Mouse (Mus musculus) telencephalon, adult 2 months (tissue): ENCODE measurements around the gene Sec16b.

Source experiments
- DNase-seq: peaks from one replicate; pipeline ENCODE4 v3.0.0-alpha.2; 2011; ENCODE audit warnings: low read depth, low spot score

Sec16b gene

GRCm38 (mm10) chr1:157555738-157556137, 49.2 kb downstream of the Sec16b start:
- DNase-seq: peak; percentile 80

- DNase-seq: no peak
Measured at GRCm38 (mm10) chr1:157556439-157556838, 49.9 kb downstream of the Sec16b start.

- DNase-seq: no peak
Measured at GRCm38 (mm10) chr1:157558145-157558544, 51.6 kb downstream of the Sec16b start.

- DNase-seq: no peak
Measured at GRCm38 (mm10) chr1:157559986-157560385, 53.5 kb downstream of the Sec16b start.

GRCm38 (mm10) chr1:157560654-157561386, 54.3 kb downstream of the Sec16b start:
- DNase-seq: no peak

- no peak for DNase-seq
Measured at GRCm38 (mm10) chr1:157567819-157568218, 61.3 kb downstream of the Sec16b start.

GRCm38 (mm10) chr1:157569263-157570090, 62.9 kb downstream of the Sec16b start:
- DNase-seq: no peak

- no peak for DNase-seq
Measured at GRCm38 (mm10) chr1:157575316-157575715, 68.8 kb downstream of the Sec16b start.

- no peak for DNase-seq
Measured at GRCm38 (mm10) chr1:157578336-157578735, 71.8 kb downstream of the Sec16b start.

GRCm38 (mm10) chr1:157586556-157586955, 80.0 kb downstream of the Sec16b start:
- no peak for DNase-seq

- no peak for DNase-seq
Measured at GRCm38 (mm10) chr1:157592039-157592438, 85.5 kb downstream of the Sec16b start.

- DNase-seq: no peak
Measured at GRCm38 (mm10) chr1:157594561-157594960, 88.0 kb downstream of the Sec16b start.

- no peak for DNase-seq
Measured at GRCm38 (mm10) chr1:157595165-157595564, 88.6 kb downstream of the Sec16b start.

- no peak for DNase-seq
Measured at GRCm38 (mm10) chr1:157604513-157604912, 98.0 kb downstream of the Sec16b start.
